Comparison of ENCODE assay signal across 9 mouse cellular contexts in genomic region chr14:101428805-101429516, GRCm38 (mm10).
DNase-seq lines count a peak whose midpoint lies in the region; ATAC-seq and TF ChIP-seq lines count a peak whose summit lies in the region.
"Had no signal": no experiment of that assay in that cellular context is flagged by ENCODE, and none has a peak within 500 bp of the region (broad histone marks: within the 10 kb centered on the region; RNA-seq: fewer than 3 reads in every experiment).

No protein-coding gene starts in this region.

- H3K9me3 ChIP-seq in forebrain, embryonic 14.5 days (replicated peaks; ENCODE audit: control insufficient read depth, low read length), result no peaks in the 10 kb centered on the region
- no peaks in the 10 kb centered on the region for H3K9me3 ChIP-seq in midbrain, embryonic 16.5 days (replicated peaks; ENCODE audit: control insufficient read depth, low read length, poor library complexity, severe bottlenecking)
- H3K9me3 ChIP-seq: embryonic facial prominence, embryonic 12.5 days; limb, embryonic 15.5 days had no signal

- H3K4me2 ChIP-seq in forebrain, embryonic 14.5 days (ENCODE audit: low read length), result no peak overlapping the region
- no peak overlapping the region for H3K4me2 ChIP-seq in midbrain, embryonic 16.5 days (ENCODE audit: low read length)
- H3K4me2 ChIP-seq: embryonic facial prominence, embryonic 12.5 days; limb, embryonic 15.5 days had no signal

- CTCF ChIA-PET in Patski (lab: Charles Lee), result interaction anchor here (0.6 to 2.1 kb wide), 8 partner anchors 9 to 1500 kb away, joined by 3 to 8 read pairs (median 4); no protein-coding TSS in a partner anchor

- peak; percentile 77 for TF ChIP-seq CTCF in Patski (IDR thresholded peaks at IDR 0.05)

- in situ Hi-C loops in Patski (cut with MboI; ENCODE audit: low pct_unique_long_range_greater_than_20kb), result no loop called here

- H3K27ac ChIP-seq in forebrain, embryonic 14.5 days (ENCODE audit: low read depth, low read length), result no peak overlapping the region
- 0 out of 2 replicates have a peak overlapping the region, but pooled peaks have one; percentile 22 for H3K27ac ChIP-seq in midbrain, embryonic 16.5 days (ENCODE audit: low read length)
- H3K27ac ChIP-seq: embryonic facial prominence, embryonic 12.5 days; limb, embryonic 15.5 days had no signal

- H3K27me3 ChIP-seq in Patski, result no peaks in the 10 kb centered on the region
- no peaks in the 10 kb centered on the region for H3K27me3 ChIP-seq in forebrain, embryonic 14.5 days (replicated peaks; ENCODE audit: control insufficient read depth, insufficient read depth, low read length)
- no peaks in the 10 kb centered on the region for H3K27me3 ChIP-seq in midbrain, embryonic 16.5 days (ENCODE audit: control insufficient read depth, insufficient read depth, low read depth, low read length)
- H3K27me3 ChIP-seq: embryonic facial prominence, embryonic 12.5 days; limb, embryonic 15.5 days had no signal

- peak; percentile 29 for DNase-seq in layer of hippocampus, adult 9-10 months (ENCODE audit: low spot score)
- DNase-seq in layer of hippocampus, postnatal 36 days, result no peak
- DNase-seq in Patski (ENCODE audit: low read depth, low spot score), result no peak
- DNase-seq in forebrain, embryonic 14.5 days (ENCODE audit: low spot score), result peak; percentile 83
- DNase-seq in urinary bladder, adult 18-20 months (ENCODE audit: low spot score in 2 of 2), result no peak
- DNase-seq in thymus, postnatal 36 days, result no peak

- no peak for ATAC-seq in Patski
- ATAC-seq in forebrain, embryonic 14.5 days, result peak; percentile 60
- ATAC-seq in midbrain, embryonic 16.5 days, result peak; percentile 81

- no peak overlapping the region for H3K9ac ChIP-seq in forebrain, embryonic 14.5 days (ENCODE audit: low read length)
- H3K9ac ChIP-seq in midbrain, embryonic 16.5 days (ENCODE audit: low read depth, low read length), result no peak overlapping the region
- H3K9ac ChIP-seq: embryonic facial prominence, embryonic 12.5 days; limb, embryonic 15.5 days had no signal

- 38% methylated on average over 3 of the region's 3 CpGs for WGBS in forebrain, embryonic 14.5 days
- 38% methylated on average over 3 of the region's 3 CpGs for WGBS in midbrain, embryonic 16.5 days

- no peaks in the 10 kb centered on the region for H3K36me3 ChIP-seq in forebrain, embryonic 14.5 days (ENCODE audit: control insufficient read depth, insufficient read depth, low read length)
- no peaks in the 10 kb centered on the region for H3K36me3 ChIP-seq in midbrain, embryonic 16.5 days (ENCODE audit: control insufficient read depth, insufficient read depth, low read length)
- H3K36me3 ChIP-seq: embryonic facial prominence, embryonic 12.5 days; limb, embryonic 15.5 days had no signal

- no peaks in the 10 kb centered on the region; the same call in none of the 2 replicates for H3K4me1 ChIP-seq in forebrain, embryonic 14.5 days (ENCODE audit: control insufficient read depth, insufficient read depth, low read length)
- H3K4me1 ChIP-seq in midbrain, embryonic 16.5 days (ENCODE audit: control insufficient read depth, insufficient read depth, low read length), result peaks cover 7% of the 10 kb centered on the region
- H3K4me1 ChIP-seq: embryonic facial prominence, embryonic 12.5 days; limb, embryonic 15.5 days had no signal

- POLR2A ChIA-PET in Patski (lab: Charles Lee), result interaction anchor here (0.6 to 1.0 kb wide), 2 partner anchors 17 to 1493 kb away, joined by 3 read pairs; no protein-coding TSS in a partner anchor

- no peak overlapping the region for H3K4me3 ChIP-seq in forebrain, embryonic 14.5 days (ENCODE audit: low read depth, low read length)
- no peak overlapping the region for H3K4me3 ChIP-seq in midbrain, embryonic 16.5 days (ENCODE audit: low read depth, low read length)
- H3K4me3 ChIP-seq: embryonic facial prominence, embryonic 12.5 days; limb, embryonic 15.5 days had no signal

Comparison
In these comparisons a context has a peak if more than half of its experiments do, and no peak if none do; other contexts are left out.
1. DNase-seq: peak in layer of hippocampus, adult 9-10 months (single experiment) and forebrain, embryonic 14.5 days (single experiment); none in layer of hippocampus, postnatal 36 days (0 of 2), Patski (single experiment), urinary bladder, adult 18-20 months (0 of 2) and thymus, postnatal 36 days (0 of 2).